Mouse (Mus musculus): ENCODE data around the gene Zcchc4. TPM values are rescaled to one million over a fixed set of nuclear protein-coding genes. Genes with fewer than 3 reads are reported as not detected.
A peak's percentile ranks its signal among the peaks of the same experiment; 100 is the strongest.

Gene Zcchc4
- polyA plus RNA-seq, 1 experiment: 20.2 TPM

DNA sequence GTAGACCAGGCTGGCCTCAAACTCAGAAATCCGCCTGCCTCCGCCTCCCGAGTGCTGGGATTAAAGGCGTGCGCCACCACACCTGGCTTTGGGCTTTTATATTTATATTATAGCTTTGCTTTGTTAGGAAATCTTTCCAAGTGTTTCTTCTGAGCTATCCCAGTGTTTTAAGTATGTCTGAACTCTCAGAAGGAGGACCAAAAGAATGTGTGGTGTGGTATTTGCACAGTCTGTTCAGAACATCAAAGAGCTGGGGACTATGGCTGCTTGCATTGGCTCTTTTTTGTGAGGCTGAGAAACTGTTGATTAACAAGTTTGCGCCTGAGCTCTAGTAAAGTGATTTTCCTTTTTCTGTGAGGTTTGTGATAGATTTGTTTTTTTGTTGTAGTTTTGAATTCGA lies 69.1 kb downstream of the Zcchc4 start:
- peaks cover 13% of the 10 kb centered on the region for H3K36me3 ChIP-seq (ENCODE audit: control insufficient read depth, insufficient read depth, low read length, poor library complexity, severe bottlenecking)

DNA sequence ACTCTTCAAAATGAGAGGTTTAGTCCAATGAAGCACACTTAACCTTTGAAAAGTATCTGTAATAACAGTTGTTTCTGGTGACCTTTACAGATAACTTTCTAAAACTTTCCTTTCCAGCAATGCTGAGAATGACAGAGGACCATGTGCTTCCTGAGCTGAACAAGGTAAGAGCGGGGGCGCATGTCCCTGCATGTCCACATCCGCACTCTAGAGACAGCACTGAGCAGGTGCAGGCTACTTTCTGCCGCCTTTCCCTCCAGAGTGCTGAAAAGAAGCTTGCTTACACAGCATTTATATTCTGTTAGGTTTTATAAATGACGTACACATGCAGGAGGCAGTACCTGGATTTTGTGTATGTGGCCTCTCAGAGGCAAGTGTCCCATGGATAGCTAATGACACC lies 80.5 kb downstream of the Zcchc4 start:
- H3K9ac ChIP-seq (ENCODE audit: low read depth, poor library complexity, severe bottlenecking): no peak overlapping the region
- H3K27ac ChIP-seq (ENCODE audit: insufficient read depth, low read length): no peak overlapping the region
- TF ChIP-seq EP300 (IDR thresholded peaks at IDR 0.05; ENCODE audit: insufficient read depth, low read depth, low read length) (peak; percentile 47; the same call in 1 of the 2 replicates), CTCF (IDR thresholded peaks at IDR 0.05; ENCODE audit: low read depth, low read length) (peak; percentile 48), POLR2A (IDR thresholded peaks at IDR 0.05; ENCODE audit: insufficient read depth, low read length) (no peak)
- H3K9me3 ChIP-seq (replicated peaks; ENCODE audit: control insufficient read depth, insufficient read depth, low read length, poor library complexity, severe bottlenecking): no peaks in the 10 kb centered on the region
- H3K36me3 ChIP-seq (ENCODE audit: control insufficient read depth, insufficient read depth, low read length, poor library complexity, severe bottlenecking): peaks cover 12% of the 10 kb centered on the region
- H3K4me3 ChIP-seq (ENCODE audit: low read depth, low read length): no peak overlapping the region
- H3K27me3 ChIP-seq (ENCODE audit: control insufficient read depth, insufficient read depth, low read length, poor library complexity, severe bottlenecking): no peaks in the 10 kb centered on the region
- H3K4me1 ChIP-seq (ENCODE audit: control insufficient read depth, insufficient read depth, low read length): no peaks in the 10 kb centered on the region

More for the DNA sequence above, 69.1 kb downstream of the Zcchc4 start:
- no peak overlapping the region for H3K4me3 ChIP-seq (ENCODE audit: low read depth, low read length)
- H3K9ac ChIP-seq (ENCODE audit: low read depth, poor library complexity, severe bottlenecking): no peak overlapping the region
- H3K27me3 ChIP-seq (ENCODE audit: control insufficient read depth, insufficient read depth, low read length, poor library complexity, severe bottlenecking): no peaks in the 10 kb centered on the region
- TF ChIP-seq POLR2A (IDR thresholded peaks at IDR 0.05; ENCODE audit: insufficient read depth, low read length): no peak
- no peak for TF ChIP-seq EP300 (IDR thresholded peaks at IDR 0.05; ENCODE audit: insufficient read depth, low read depth, low read length)
- TF ChIP-seq CTCF (IDR thresholded peaks at IDR 0.05; ENCODE audit: low read depth, low read length): no peak
- H3K27ac ChIP-seq (ENCODE audit: insufficient read depth, low read length): no peak overlapping the region
- no peaks in the 10 kb centered on the region for H3K9me3 ChIP-seq (replicated peaks; ENCODE audit: control insufficient read depth, insufficient read depth, low read length, poor library complexity, severe bottlenecking)
- no peaks in the 10 kb centered on the region for H3K4me1 ChIP-seq (ENCODE audit: control insufficient read depth, insufficient read depth, low read length)

DNA sequence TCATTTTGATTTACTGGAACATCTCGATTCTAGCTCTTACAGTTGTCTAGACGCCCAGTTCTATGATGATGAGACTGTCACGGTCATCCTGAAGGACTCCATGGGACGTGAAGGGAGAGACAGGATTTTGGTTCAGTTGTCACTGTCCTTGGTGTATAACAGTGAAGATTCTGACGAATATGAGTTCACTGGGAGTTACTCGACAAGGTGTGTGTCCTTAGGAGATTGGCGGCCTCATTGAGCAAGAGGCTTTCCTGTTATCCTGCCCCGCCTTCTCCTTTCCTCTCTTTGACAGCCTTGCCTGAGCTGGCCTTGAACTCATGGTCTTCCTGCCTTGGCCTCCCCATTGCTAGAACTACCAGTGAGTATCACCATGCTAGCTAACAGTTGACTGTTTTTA lies 89.2 kb downstream of the Zcchc4 start:
- no peaks in the 10 kb centered on the region for H3K9me3 ChIP-seq (replicated peaks; ENCODE audit: control insufficient read depth, insufficient read depth, low read length, poor library complexity, severe bottlenecking)
- H3K4me3 ChIP-seq (ENCODE audit: low read depth, low read length): no peak overlapping the region
- no peak for TF ChIP-seq POLR2A (IDR thresholded peaks at IDR 0.05; ENCODE audit: insufficient read depth, low read length)
- TF ChIP-seq EP300 (IDR thresholded peaks at IDR 0.05; ENCODE audit: insufficient read depth, low read depth, low read length): no peak
- TF ChIP-seq CTCF (IDR thresholded peaks at IDR 0.05; ENCODE audit: low read depth, low read length): no peak
- no peaks in the 10 kb centered on the region for H3K4me1 ChIP-seq (ENCODE audit: control insufficient read depth, insufficient read depth, low read length)
- no peaks in the 10 kb centered on the region for H3K27me3 ChIP-seq (ENCODE audit: control insufficient read depth, insufficient read depth, low read length, poor library complexity, severe bottlenecking)
- no peak overlapping the region for H3K9ac ChIP-seq (ENCODE audit: low read depth, poor library complexity, severe bottlenecking)
- no peak overlapping the region for H3K27ac ChIP-seq (ENCODE audit: insufficient read depth, low read length)
- peaks cover 17% of the 10 kb centered on the region for H3K36me3 ChIP-seq (ENCODE audit: control insufficient read depth, insufficient read depth, low read length, poor library complexity, severe bottlenecking)

DNA sequence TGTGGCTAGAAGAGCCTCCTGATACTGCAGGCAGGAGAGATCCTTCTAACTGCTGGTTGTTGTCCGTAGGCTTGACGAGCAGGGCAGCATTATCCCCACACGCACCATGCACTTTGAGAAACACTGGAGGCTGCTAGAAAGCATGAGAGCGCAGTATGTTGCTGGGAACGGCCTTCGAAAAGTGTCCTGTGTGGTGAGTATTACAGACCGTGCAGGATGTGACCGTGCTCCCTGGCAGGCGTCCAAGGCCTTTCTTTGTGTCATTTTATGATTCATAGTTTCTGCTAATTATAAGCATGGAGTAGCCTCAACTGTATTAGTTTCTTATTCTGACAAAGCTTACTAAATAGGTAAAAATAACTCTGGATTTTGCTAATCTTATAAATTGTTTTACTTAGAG lies 90.6 kb downstream of the Zcchc4 start:
- peaks cover 15% of the 10 kb centered on the region for H3K36me3 ChIP-seq (ENCODE audit: control insufficient read depth, insufficient read depth, low read length, poor library complexity, severe bottlenecking)
- H3K27me3 ChIP-seq (ENCODE audit: control insufficient read depth, insufficient read depth, low read length, poor library complexity, severe bottlenecking): no peaks in the 10 kb centered on the region
- H3K4me3 ChIP-seq (ENCODE audit: low read depth, low read length): no peak overlapping the region
- no peaks in the 10 kb centered on the region for H3K4me1 ChIP-seq (ENCODE audit: control insufficient read depth, insufficient read depth, low read length)
- no peaks in the 10 kb centered on the region for H3K9me3 ChIP-seq (replicated peaks; ENCODE audit: control insufficient read depth, insufficient read depth, low read length, poor library complexity, severe bottlenecking)
- TF ChIP-seq EP300 (IDR thresholded peaks at IDR 0.05; ENCODE audit: insufficient read depth, low read depth, low read length): no peak
- no peak overlapping the region for H3K27ac ChIP-seq (ENCODE audit: insufficient read depth, low read length)
- H3K9ac ChIP-seq (ENCODE audit: low read depth, poor library complexity, severe bottlenecking): no peak overlapping the region

DNA sequence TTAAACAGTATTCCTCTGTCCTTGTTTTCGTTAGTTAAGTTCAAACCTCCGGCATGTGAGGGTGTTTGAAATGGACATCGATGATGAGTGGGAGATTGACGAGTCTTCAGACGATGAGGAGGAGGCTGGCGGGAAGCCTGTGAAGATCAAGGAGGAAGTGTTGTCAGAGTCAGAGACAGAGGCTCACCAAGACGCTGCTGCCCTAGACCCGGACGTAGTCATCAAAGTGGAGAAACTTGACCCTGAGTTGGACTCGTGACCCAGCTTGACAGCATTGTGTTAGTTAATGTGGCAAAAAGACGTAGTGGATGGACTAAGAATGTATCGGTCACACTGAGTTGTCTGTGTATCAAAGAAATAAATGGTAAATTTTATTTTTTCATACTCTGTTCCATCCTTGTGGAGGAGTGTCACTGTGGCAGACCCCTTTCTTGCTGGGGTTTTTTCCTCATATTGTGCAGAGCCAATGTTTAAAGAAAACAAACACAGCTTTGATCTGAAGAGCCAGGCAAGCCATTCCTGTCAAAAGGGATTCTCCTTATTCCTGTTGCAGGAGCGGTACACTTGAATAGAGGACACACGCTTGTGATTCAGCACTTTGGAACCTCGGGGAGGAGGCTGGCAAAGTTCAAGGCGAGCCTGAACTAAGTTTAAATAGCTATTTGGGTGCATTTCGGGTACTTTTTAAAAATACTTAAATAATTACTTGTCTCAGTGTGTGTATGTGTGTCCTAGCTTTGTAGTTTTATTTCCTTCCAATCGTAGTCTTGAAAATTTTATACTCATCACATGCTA lies 91.3 kb downstream of the Zcchc4 start:
- H3K36me3 ChIP-seq (ENCODE audit: control insufficient read depth, insufficient read depth, low read length, poor library complexity, severe bottlenecking): peaks cover 15% of the 10 kb centered on the region
- H3K4me1 ChIP-seq (ENCODE audit: control insufficient read depth, insufficient read depth, low read length): no peaks in the 10 kb centered on the region
- H3K4me3 ChIP-seq (ENCODE audit: low read depth, low read length): no peak overlapping the region
- H3K27me3 ChIP-seq (ENCODE audit: control insufficient read depth, insufficient read depth, low read length, poor library complexity, severe bottlenecking): no peaks in the 10 kb centered on the region
- no peak overlapping the region for H3K9ac ChIP-seq (ENCODE audit: low read depth, poor library complexity, severe bottlenecking)
- TF ChIP-seq EP300 (IDR thresholded peaks at IDR 0.05; ENCODE audit: insufficient read depth, low read depth, low read length) (no peak), CTCF (IDR thresholded peaks at IDR 0.05; ENCODE audit: low read depth, low read length) (no peak), POLR2A (IDR thresholded peaks at IDR 0.05; ENCODE audit: insufficient read depth, low read length) (no peak)
- no peaks in the 10 kb centered on the region for H3K9me3 ChIP-seq (replicated peaks; ENCODE audit: control insufficient read depth, insufficient read depth, low read length, poor library complexity, severe bottlenecking)
- H3K27ac ChIP-seq (ENCODE audit: insufficient read depth, low read length): no peak overlapping the region

DNA sequence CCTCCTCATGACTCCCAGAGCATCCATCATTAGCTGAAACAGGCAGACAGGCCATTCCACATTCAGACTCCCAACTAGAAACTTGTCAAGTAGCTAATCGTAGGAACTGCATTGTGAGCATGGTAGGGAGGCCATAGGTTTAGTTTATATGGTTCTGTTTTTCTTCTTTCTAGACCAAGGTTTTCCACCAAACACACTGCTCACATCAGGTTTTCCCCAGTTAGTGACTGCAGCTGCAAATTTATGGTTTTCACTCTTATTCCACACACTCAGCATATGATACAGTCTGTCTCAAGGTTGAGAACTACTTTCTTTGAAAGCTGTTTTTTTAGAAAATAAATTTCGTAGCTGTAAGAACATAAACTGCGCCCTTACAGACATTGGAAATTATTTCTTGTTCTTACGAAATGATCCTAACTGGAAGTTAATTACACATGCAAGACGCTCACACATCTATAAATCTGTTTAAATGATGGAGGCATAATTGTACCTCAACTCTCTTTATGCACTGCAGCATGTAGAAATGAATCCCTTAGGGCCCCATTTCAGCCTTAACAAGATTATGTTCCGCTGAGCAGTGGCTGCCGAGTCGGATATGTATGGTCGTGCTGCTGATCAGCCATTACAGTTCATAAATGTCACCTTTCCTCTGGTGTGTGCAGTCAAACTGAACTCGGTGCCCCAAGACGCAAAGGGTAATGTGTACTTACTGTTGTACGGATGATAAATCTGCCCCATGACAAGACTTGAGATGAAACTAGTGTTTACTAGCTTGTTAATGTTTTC lies 93.9 kb downstream of the Zcchc4 start:
- Histone ChIP-seq H3K9me3 (replicated peaks; ENCODE audit: control insufficient read depth, insufficient read depth, low read length, poor library complexity, severe bottlenecking) (no peaks in the 10 kb centered on the region), H3K4me3 (ENCODE audit: low read depth, low read length) (no peak overlapping the region), H3K27ac (ENCODE audit: insufficient read depth, low read length) (no peak overlapping the region), H3K27me3 (ENCODE audit: control insufficient read depth, insufficient read depth, low read length, poor library complexity, severe bottlenecking) (no peaks in the 10 kb centered on the region), H3K9ac (ENCODE audit: low read depth, poor library complexity, severe bottlenecking) (no peak overlapping the region), H3K4me1 (ENCODE audit: control insufficient read depth, insufficient read depth, low read length) (no peaks in the 10 kb centered on the region), H3K36me3 (ENCODE audit: control insufficient read depth, insufficient read depth, low read length, poor library complexity, severe bottlenecking) (peaks cover 5% of the 10 kb centered on the region; the same call in 1 of the 2 replicates)
- no peak for TF ChIP-seq POLR2A (IDR thresholded peaks at IDR 0.05; ENCODE audit: insufficient read depth, low read length)
- TF ChIP-seq CTCF (IDR thresholded peaks at IDR 0.05; ENCODE audit: low read depth, low read length): no peak
- no peak for TF ChIP-seq EP300 (IDR thresholded peaks at IDR 0.05; ENCODE audit: insufficient read depth, low read depth, low read length)

Data from ES-Bruce4 (cell line).